Mouse (Mus musculus) forebrain, embryonic 11.5 days (tissue): Measurements from ENCODE around the gene Clmp. TPM values are rescaled to one million over a fixed set of nuclear protein-coding genes. Genes with fewer than 3 reads are reported as not detected.

Experiments used
- ATAC-seq: fragments of 200-750 bp; cut with Nextera tagmentation; replicated peaks from 2 replicates; pipeline ENCODE4 v1.8.0; 2017; ENCODE audit warnings: moderate TSS enrichment; ENCODE audit not compliant: low FRiP score
- DNase-seq: peaks from one replicate; pipeline ENCODE4 v3.0.0-alpha.2; 2017; ENCODE audit warnings: low spot score
- H3K27ac ChIP-seq: fragments of 300-500 bp; sonication (generic); 2 replicates; pipeline ENCODE4 v1.5.1; 2014; ENCODE audit warnings: low read depth, low read length
- H3K27me3 ChIP-seq: fragments of 300-500 bp; sonication (generic); 2 replicates; pipeline ENCODE4 v1.6.1; 2014; ENCODE audit warnings: mild to moderate bottlenecking, low read length, mixed read lengths; ENCODE audit not compliant: control insufficient read depth, insufficient read depth
- H3K36me3 ChIP-seq: fragments of 300-500 bp; sonication (generic); 2 replicates; pipeline ENCODE4 v1.6.1; 2014; ENCODE audit warnings: mild to moderate bottlenecking, low read length, moderate library complexity, mixed read lengths; ENCODE audit not compliant: control insufficient read depth, insufficient read depth
- H3K4me1 ChIP-seq: fragments of 300-500 bp; sonication (generic); replicated peaks from 2 replicates; pipeline ENCODE4 v1.6.1; 2014; ENCODE audit warnings: low read length, mixed read lengths; ENCODE audit not compliant: control insufficient read depth, insufficient read depth
- H3K4me2 ChIP-seq: fragments of 300-500 bp; sonication (generic); 2 replicates; pipeline ENCODE4 v1.6.1; 2014; ENCODE audit warnings: low read depth, mild to moderate bottlenecking, low read length, moderate library complexity, mixed read lengths; ENCODE audit not compliant: severe bottlenecking
- H3K4me3 ChIP-seq: fragments of 300-500 bp; sonication (generic); 2 replicates; pipeline ENCODE4 v1.5.1; 2014; ENCODE audit warnings: low read depth, low read length
- H3K9ac ChIP-seq: fragments of 300-500 bp; sonication (generic); 2 replicates; pipeline ENCODE4 v1.6.1; 2014; ENCODE audit warnings: low read length
- H3K9me3 ChIP-seq: fragments of 300-500 bp; sonication (generic); 2 replicates; pipeline ENCODE4 v1.6.1; 2016; ENCODE audit warnings: low read length, mixed read lengths; ENCODE audit not compliant: control insufficient read depth
- WGBS: fragments of 180-500 bp; shearing (Covaris S2); extraction: QIAGEN DNeasy Blood & Tissue Kit; methylation state at CpG from one replicate; pipeline ENCODE4 v1.1.7; 2014; 5-methylcytosine and 5-hydroxymethylcytosine counted together
- polyA plus RNA-seq: library from polyadenylated mRNA; unstranded; fragments of >200 nt; fragmentation: Nextera tagmentation; extraction: Ambion mirVana; gene quantifications from 2 replicates; pipeline ENCODE4 v1.2.1, GENCODE M21; 2014

Clmp gene
- polyA plus RNA-seq, 1 experiment from 2014 or later: 23.3 TPM

DNA sequence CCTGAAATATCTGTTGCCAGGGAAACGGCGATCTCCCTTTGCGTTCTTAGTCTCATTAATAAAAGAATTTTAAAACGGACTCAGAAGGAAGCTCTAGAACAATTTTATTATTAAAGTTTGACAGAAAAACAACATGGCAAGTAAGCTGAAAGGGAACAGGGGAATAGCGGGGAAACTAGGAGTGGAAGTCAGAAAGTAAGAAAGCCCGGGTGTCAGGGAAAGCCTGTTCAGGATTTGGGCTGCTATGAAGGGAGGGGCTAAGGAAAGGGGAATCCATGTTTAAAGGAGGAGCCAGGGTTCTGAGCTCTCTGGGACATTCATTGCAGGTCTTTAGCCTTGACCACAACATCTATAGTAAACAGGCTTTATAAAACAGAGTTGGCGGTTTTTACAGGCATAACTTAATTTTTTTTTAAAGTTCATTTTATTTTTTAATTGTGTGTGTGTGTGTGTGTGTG, 45.9 kb downstream of the Clmp start:
- H3K4me2 ChIP-seq: peak overlapping the region; percentile 80
- peak overlapping the region; percentile 82; the same call in 1 of the 2 replicates for H3K27ac ChIP-seq
- no peaks in the 10 kb centered on the region for H3K36me3 ChIP-seq
- H3K27me3 ChIP-seq: no peaks in the 10 kb centered on the region
- no peak for DNase-seq
- peak overlapping the region; percentile 33 for H3K4me3 ChIP-seq
- peak overlapping the region; percentile 72 for H3K9ac ChIP-seq
- WGBS: 7% methylated on average over 7 of the region's 7 CpGs
- peak; percentile 59; the same call in 1 of the 2 replicates for ATAC-seq
- H3K4me1 ChIP-seq: no peaks in the 10 kb centered on the region
- no peaks in the 10 kb centered on the region for H3K9me3 ChIP-seq

DNA sequence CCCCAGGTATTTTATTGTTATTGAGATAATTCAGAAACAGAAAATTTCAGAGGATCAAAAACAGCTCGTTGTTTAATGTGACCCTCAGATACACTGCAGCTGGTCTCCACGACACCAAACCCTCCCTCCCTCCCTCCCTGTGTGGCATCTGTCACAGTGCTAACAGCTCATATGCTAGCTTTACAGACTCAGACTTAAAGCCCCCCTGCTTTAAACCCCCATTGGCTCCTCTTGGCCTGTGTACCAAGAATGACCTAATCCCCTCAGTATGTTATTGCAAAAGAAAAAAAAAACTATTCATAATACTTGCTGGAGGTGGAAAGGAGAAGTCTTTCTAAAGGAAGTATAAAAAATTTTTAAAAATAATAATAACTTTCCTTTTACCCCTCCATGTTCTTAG, 46.5 kb downstream of the Clmp start:
- H3K4me2 ChIP-seq: no peak overlapping the region
- ATAC-seq (no peak; the same call in 1 of the 2 replicates), DNase-seq (no peak)
- no peaks in the 10 kb centered on the region for H3K27me3 ChIP-seq
- no peak overlapping the region for H3K4me3 ChIP-seq
- H3K36me3 ChIP-seq: no peaks in the 10 kb centered on the region
- H3K9me3 ChIP-seq: no peaks in the 10 kb centered on the region
- 30% methylated on average over 2 of the region's 2 CpGs for WGBS
- no peak overlapping the region for H3K27ac ChIP-seq
- no peak overlapping the region for H3K9ac ChIP-seq
- no peaks in the 10 kb centered on the region for H3K4me1 ChIP-seq

DNA sequence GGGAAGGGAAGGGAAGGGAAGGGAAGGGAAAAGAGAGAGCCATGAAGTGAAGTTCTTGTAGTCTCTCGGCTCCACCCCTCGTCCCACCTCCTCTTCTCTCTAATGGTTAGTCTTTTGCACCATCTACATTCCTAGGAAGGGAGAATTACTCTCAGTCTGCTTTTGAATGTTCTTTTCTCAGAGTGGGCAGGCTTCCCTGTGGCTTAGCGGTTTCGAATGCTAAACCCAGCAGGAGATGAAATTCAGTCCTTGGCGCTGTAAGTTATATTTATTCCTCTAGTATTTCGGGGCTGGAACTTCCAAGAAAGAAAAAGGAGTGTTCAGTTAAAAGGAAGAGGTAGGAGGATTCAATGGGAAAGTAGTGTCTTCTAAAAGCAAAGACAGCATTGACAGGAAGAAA, 51.4 kb downstream of the Clmp start:
- H3K9me3 ChIP-seq: no peaks in the 10 kb centered on the region

DNA sequence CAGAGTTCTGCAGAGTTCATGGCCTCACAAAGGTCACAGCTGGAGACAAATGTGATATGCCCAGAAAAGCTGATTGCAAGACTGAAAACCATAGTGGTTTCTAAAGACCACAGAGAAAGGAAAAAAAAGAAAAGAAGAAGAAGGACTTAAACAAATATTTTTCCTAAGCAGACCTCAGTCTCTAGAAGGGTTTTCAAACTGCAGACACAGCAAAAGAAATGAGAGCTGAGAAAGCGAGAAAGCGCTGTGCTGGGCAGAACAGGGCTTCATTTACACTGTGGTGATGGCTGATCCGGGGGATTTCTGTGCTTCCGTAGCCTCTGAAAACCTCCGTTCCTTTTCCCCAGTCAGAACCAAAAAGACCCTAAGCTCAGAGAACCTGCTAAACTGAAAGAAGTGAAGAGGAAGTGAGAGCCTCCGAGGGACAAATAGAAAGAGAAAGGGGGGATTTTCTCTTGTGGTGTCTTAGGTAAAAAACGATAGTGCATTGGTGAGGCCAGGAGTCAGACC, 57.8 kb downstream of the Clmp start:
- DNase-seq (no peak), ATAC-seq (no peak)
- WGBS: 58% methylated on average over 7 of the region's 7 CpGs
- Histone ChIP-seq H3K9me3 (no peaks in the 10 kb centered on the region), H3K4me1 (no peaks in the 10 kb centered on the region), H3K4me2 (no peak overlapping the region), H3K36me3 (no peaks in the 10 kb centered on the region), H3K27ac (no peak overlapping the region), H3K27me3 (no peaks in the 10 kb centered on the region), H3K9ac (no peak overlapping the region), H3K4me3 (no peak overlapping the region)

More for the DNA sequence above, 51.4 kb downstream of the Clmp start:
- ATAC-seq (no peak), DNase-seq (no peak)
- Histone ChIP-seq H3K4me1 (no peaks in the 10 kb centered on the region), H3K27ac (no peak overlapping the region), H3K9ac (no peak overlapping the region), H3K4me2 (no peak overlapping the region), H3K27me3 (no peaks in the 10 kb centered on the region), H3K4me3 (no peak overlapping the region), H3K36me3 (no peaks in the 10 kb centered on the region)
- WGBS: 77% methylated on average over 6 of the region's 6 CpGs

DNA sequence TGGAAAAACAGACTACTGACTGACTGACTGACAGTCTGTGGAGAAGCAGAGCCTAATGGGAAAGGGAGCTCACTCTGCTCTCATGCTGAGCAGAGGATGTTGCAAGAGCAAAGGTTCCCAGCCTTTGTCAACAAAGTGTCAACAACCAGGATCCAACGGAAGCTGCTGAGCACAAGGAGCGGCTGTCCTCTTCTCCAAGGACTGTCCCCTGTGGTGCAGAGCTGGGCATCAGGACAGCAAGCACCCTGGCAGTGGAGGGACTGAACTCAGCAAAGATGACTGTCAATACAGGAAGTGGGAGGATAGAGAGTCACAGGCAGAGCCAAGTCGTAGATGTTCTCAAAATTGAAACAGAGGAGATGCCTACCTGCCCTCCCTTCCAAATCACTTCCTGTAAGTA, 58.5 kb downstream of the Clmp start:
- no peak overlapping the region for H3K27ac ChIP-seq
- H3K9me3 ChIP-seq: no peaks in the 10 kb centered on the region
- no peaks in the 10 kb centered on the region for H3K27me3 ChIP-seq
- H3K9ac ChIP-seq: no peak overlapping the region
- no peaks in the 10 kb centered on the region for H3K4me1 ChIP-seq
- no peak for ATAC-seq
- H3K36me3 ChIP-seq: no peaks in the 10 kb centered on the region
- H3K4me2 ChIP-seq: no peak overlapping the region
- H3K4me3 ChIP-seq: no peak overlapping the region
- DNase-seq: no peak
- WGBS: 65% methylated on average over 3 of the region's 3 CpGs

DNA sequence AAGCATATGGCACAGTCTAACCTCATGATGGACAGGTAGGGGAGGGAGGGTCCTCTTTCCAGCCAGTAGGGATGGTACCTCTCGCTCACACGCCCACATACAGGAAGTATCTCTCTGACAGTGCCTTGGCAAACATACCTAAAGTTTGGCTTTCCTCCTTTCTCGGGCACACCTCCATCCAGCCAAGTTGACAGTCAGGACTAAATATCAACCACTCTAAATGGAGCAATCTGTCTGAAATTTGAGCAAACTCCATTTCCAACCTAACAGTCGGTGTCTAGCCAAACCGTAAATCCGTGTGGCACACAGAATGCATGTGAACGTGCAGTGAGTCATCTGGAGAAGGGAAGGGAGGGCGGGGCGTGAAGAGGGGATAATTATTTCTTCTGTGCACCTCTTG, 61.0 kb downstream of the Clmp start:
- WGBS: 83% methylated on average over 9 of the region's 9 CpGs
- Histone ChIP-seq H3K36me3 (no peaks in the 10 kb centered on the region), H3K9ac (no peak overlapping the region), H3K4me3 (no peak overlapping the region), H3K4me2 (no peak overlapping the region), H3K9me3 (no peaks in the 10 kb centered on the region), H3K27ac (no peak overlapping the region), H3K4me1 (no peaks in the 10 kb centered on the region), H3K27me3 (no peaks in the 10 kb centered on the region)
- DNase-seq: no peak
- ATAC-seq: no peak

DNA sequence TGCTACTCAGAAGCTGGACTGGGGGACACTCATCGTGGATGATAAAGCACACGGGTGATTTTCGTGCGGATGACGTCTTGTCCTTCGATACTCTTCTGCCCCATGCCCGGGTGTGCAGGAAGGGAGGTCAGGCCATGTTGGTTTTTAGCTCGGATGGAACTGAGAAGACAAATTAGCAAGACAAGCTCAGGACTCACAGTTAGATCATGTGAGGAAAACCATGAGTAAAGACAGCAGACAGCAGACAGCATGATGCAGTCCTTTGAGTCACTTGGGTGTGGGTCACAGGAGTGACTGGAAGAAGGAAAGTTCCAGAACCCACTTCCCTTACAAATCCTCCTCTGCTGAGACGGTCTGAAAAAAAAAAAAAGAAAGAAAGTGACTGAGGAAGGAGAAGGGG, 61.5 kb downstream of the Clmp start:
- Histone ChIP-seq H3K9me3 (no peaks in the 10 kb centered on the region), H3K9ac (no peak overlapping the region), H3K4me3 (no peak overlapping the region), H3K4me2 (no peak overlapping the region), H3K27ac (no peak overlapping the region), H3K36me3 (no peaks in the 10 kb centered on the region), H3K27me3 (no peaks in the 10 kb centered on the region), H3K4me1 (no peaks in the 10 kb centered on the region)
- WGBS: 88% methylated on average over 9 of the region's 9 CpGs
- DNase-seq: no peak
- no peak for ATAC-seq

DNA sequence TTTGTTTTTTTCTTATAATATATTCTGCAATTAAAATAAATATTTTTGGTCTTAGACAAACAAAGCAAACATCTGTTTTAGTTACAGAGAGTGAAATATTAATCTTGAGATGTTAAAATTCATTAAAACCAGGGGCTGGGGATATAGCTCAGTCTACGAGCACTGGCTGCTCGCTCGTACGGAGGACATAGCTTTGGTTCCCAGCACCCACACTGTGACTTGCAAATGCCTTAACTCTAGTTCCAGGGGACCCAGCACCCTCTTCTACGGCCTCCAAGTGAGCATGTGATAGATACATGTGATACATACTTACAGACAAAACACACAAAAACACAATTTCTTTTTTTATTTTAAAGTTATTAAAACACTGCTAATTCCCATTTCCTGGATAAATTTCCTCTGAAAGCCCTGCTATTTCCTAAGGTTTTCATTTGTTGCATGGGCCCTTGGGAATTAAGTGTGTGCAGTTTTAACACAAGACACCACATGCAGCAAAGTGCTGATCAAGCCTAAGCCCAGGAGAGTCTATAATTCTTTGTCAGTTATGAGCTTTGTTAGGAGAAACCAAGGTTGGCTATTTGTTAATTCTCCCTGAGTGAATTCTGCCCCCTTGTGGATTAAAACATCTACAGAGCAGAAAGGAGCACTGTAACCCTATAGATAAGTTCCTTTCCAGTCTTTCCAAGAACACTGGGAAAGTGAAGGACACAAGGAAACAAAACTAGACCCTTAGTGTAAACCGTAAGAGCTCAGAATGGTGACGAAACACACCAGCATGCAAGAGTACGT, 64.3 kb downstream of the Clmp start:
- Histone ChIP-seq H3K36me3 (no peaks in the 10 kb centered on the region), H3K27ac (no peak overlapping the region), H3K9me3 (no peaks in the 10 kb centered on the region), H3K4me1 (no peaks in the 10 kb centered on the region), H3K27me3 (no peaks in the 10 kb centered on the region), H3K4me3 (no peak overlapping the region), H3K9ac (no peak overlapping the region), H3K4me2 (no peak overlapping the region)
- WGBS: 77% methylated on average over 8 of the region's 8 CpGs
- ATAC-seq: peak; percentile 58; the same call in 1 of the 2 replicates
- DNase-seq: no peak

DNA sequence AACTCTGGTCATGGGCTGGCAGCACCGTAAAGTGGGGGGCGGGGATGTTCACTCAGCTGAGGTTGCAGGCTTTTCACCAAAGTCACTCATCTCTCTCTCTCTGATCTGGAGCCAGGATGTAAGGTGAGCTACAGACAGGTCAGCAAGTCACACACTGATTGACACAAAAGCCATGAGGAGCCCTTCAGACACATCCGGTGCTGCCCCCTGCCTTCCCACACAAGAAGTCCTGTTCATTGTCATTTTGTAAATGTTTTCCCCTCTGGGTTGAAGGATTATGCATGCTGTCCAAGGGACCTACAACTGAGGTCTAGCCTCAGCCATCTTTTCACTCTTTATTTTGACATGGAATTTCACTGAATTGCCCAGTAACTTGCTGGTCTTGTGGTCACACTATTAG, 66.0 kb downstream of the Clmp start:
- Histone ChIP-seq H3K36me3 (no peaks in the 10 kb centered on the region), H3K9ac (no peak overlapping the region), H3K4me3 (no peak overlapping the region), H3K4me2 (no peak overlapping the region), H3K4me1 (no peaks in the 10 kb centered on the region), H3K9me3 (no peaks in the 10 kb centered on the region), H3K27me3 (no peaks in the 10 kb centered on the region), H3K27ac (no peak overlapping the region)
- ATAC-seq: no peak
- WGBS: 63% methylated on average over 3 of the region's 3 CpGs
- DNase-seq: no peak
